Mouse (Mus musculus) kidney, adult 18-20 months (tissue): ENCODE data around the gene Sh3kbp1.
"Not testable (repeated sequence)": the region's sequence is repeated elsewhere in the genome, so short reads cannot be mapped to it uniquely, and the experiment has no call there.

ENCODE experiments used
- DNase-seq: peaks from one replicate; pipeline ENCODE4 v3.0.0; 2021

Gene Sh3kbp1

GRCm38 (mm10) chrX:159626907-159627587, at the start of gene Sh3kbp1:
Gene Sh3kbp1, plus strand, starts transcription at chrX:159627272.
- peak; percentile 70 for DNase-seq

GRCm38 (mm10) chrX:159584738-159585137, 42.3 kb upstream of the Sh3kbp1 start:
- not testable (repeated sequence) for DNase-seq

GRCm38 (mm10) chrX:159591633-159592032, 35.4 kb upstream of the Sh3kbp1 start:
- DNase-seq = no peak

GRCm38 (mm10) chrX:159597502-159597901, 29.6 kb upstream of the Sh3kbp1 start:
- no peak for DNase-seq

- no peak for DNase-seq
Observed at GRCm38 (mm10) chrX:159604832-159605231, 22.2 kb upstream of the Sh3kbp1 start.

- DNase-seq = peak; percentile 18
Observed at GRCm38 (mm10) chrX:159606936-159607335, 20.1 kb upstream of the Sh3kbp1 start.

- DNase-seq = peak; percentile 3
Observed at GRCm38 (mm10) chrX:159626208-159626906, 715 bp upstream of the Sh3kbp1 start.

- no peak for DNase-seq
Observed at GRCm38 (mm10) chrX:159627588-159628566, 805 bp downstream of the Sh3kbp1 start.

GRCm38 (mm10) chrX:159628629-159629028, 1.6 kb downstream of the Sh3kbp1 start:
- DNase-seq = no peak

- no peak for DNase-seq
Observed at GRCm38 (mm10) chrX:159629203-159629602, 2.1 kb downstream of the Sh3kbp1 start.

GRCm38 (mm10) chrX:159638500-159639227, 11.6 kb downstream of the Sh3kbp1 start:
- DNase-seq = no peak

- DNase-seq = no peak
Observed at GRCm38 (mm10) chrX:159639991-159640390, 12.9 kb downstream of the Sh3kbp1 start.

- no peak for DNase-seq
Observed at GRCm38 (mm10) chrX:159645314-159645713, 18.2 kb downstream of the Sh3kbp1 start.

GRCm38 (mm10) chrX:159647564-159647963, 20.5 kb downstream of the Sh3kbp1 start:
- DNase-seq = no peak

- no peak for DNase-seq
Observed at GRCm38 (mm10) chrX:159648598-159648997, 21.5 kb downstream of the Sh3kbp1 start.

- DNase-seq = peak; percentile 11
Observed at GRCm38 (mm10) chrX:159650130-159650678, 23.1 kb downstream of the Sh3kbp1 start.

- peak; percentile 10 for DNase-seq
Observed at GRCm38 (mm10) chrX:159650727-159651126, 23.7 kb downstream of the Sh3kbp1 start.

GRCm38 (mm10) chrX:159671388-159671787, 44.3 kb downstream of the Sh3kbp1 start:
- DNase-seq = no peak

GRCm38 (mm10) chrX:159672466-159672865, 45.4 kb downstream of the Sh3kbp1 start:
- no peak for DNase-seq

- no peak for DNase-seq
Observed at GRCm38 (mm10) chrX:159676242-159676641, 49.2 kb downstream of the Sh3kbp1 start.

- no peak for DNase-seq
Observed at GRCm38 (mm10) chrX:159677585-159678319, 50.7 kb downstream of the Sh3kbp1 start.
